Mouse (Mus musculus) small intestine, adult 2 months (tissue): Measurements from ENCODE around the gene Ajuba. TPM values are rescaled to one million over a fixed set of nuclear protein-coding genes. Genes with fewer than 3 reads are reported as not detected.

Experiments used
- H3K27ac ChIP-seq: fragments of 200-500 bp; 2 replicates; pipeline ENCODE4 v1.5.1; 2012; ENCODE audit warnings: low read depth, low read length, control low read depth, inconsistent platforms; ENCODE audit not compliant: insufficient read depth
- H3K27me3 ChIP-seq: fragments of 200-500 bp; 2 replicates; pipeline ENCODE4 v1.6.1; 2012; ENCODE audit warnings: mild to moderate bottlenecking, moderate library complexity, low read length, inconsistent platforms; ENCODE audit not compliant: control insufficient read depth, insufficient read depth
- H3K36me3 ChIP-seq: fragments of 200-500 bp; 2 replicates; pipeline ENCODE4 v1.6.1; 2012; ENCODE audit warnings: mild to moderate bottlenecking, low read length, control low read depth, inconsistent platforms; ENCODE audit not compliant: control insufficient read depth, insufficient read depth
- H3K4me1 ChIP-seq: fragments of 200-500 bp; 2 replicates; pipeline ENCODE4 v1.6.1; 2012; ENCODE audit warnings: low read length, inconsistent platforms, mixed read lengths; ENCODE audit not compliant: control insufficient read depth, insufficient read depth, insufficient read length
- H3K4me3 ChIP-seq: fragments of 200-500 bp; 2 replicates; pipeline ENCODE4 v1.5.1; 2012; ENCODE audit warnings: low read depth, mild to moderate bottlenecking, control low read depth, inconsistent platforms, low read length, moderate library complexity
- CTCF ChIP-seq: fragments of 200-500 bp; IDR thresholded peaks from 2 replicates; pipeline ENCODE4 v1.5.1; 2012; ENCODE audit warnings: low read depth, mild to moderate bottlenecking, control low read depth, inconsistent platforms, low read length, moderate library complexity, mixed read lengths; ENCODE audit not compliant: insufficient replicate concordance, insufficient read length; ENCODE audit errors: extremely low read depth
- POLR2A ChIP-seq: fragments of 200-500 bp; IDR thresholded peaks from 2 replicates; pipeline ENCODE4 v1.6.1; 2012; ENCODE audit warnings: low read depth, mild to moderate bottlenecking, control low read depth, inconsistent platforms, low read length, moderate library complexity
- WGBS: fragments of 180-500 bp; shearing (Covaris S2); methylation state at CpG from one replicate; pipeline ENCODE4 v1.1.7; 2018; 5-methylcytosine and 5-hydroxymethylcytosine counted together
- polyA plus RNA-seq: library from polyadenylated mRNA; depleted of rRNA; stranded (reverse); fragments of >200 nt; gene quantifications from 2 replicates; pipeline ENCODE4 v1.2.3, GENCODE M21; 2012

Ajuba gene
- polyA plus RNA-seq, 1 experiment, result 3.0 TPM

DNA sequence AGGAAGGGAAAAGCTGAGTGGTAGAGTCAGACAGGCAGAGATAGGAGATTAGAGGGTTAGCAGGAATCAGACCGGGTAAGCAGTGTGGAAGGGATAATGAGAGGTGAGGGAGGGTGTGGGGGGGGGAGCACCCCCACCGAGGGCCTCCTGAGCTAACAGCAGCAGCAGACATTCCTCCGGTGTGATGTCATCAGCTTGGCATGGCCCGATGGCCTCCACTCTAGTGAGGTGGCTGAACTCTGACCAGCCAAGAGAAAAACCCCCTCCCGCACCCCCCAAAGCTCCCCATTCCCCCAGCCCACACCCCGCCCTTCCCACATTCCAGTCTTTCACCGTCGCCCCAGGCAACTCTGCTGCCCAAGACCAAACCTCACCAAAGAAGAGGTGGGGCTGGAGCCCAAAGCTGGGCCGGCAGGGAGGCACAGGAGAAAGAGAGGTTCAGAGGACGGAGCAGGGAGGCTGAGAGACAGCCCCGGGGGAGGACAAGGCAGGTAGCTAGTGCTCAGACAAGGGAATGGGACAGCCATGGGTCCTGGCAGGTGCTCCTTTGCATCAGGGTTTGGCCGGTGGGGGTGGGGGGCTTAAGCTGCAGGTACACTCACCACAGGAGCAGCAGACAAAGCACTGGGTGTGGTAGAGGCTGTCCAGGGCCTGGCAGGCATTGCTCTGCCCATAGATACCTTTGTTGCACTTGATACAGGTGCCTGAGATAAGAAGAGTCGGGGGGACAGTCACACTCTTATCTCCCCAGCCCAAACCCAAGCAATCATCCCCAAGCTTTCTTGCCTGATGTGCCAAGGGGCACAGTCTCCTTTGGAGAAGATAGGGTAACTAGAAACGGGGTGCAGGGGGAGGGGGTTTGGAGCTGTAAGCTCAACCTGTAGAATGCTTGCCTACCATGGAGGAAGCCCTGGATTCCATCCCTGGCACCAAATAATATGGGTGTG is 4.3 kb downstream of the Ajuba start:
- peaks cover 22% of the 10 kb centered on the region for H3K27me3 ChIP-seq
- WGBS, result 36% methylated on average over 14 of the region's 14 CpGs
- peaks cover 22% of the 10 kb centered on the region for H3K4me1 ChIP-seq
- H3K4me3 ChIP-seq, result no peak overlapping the region
- H3K36me3 ChIP-seq, result no peaks in the 10 kb centered on the region; the same call in 1 of the 2 replicates
- TF ChIP-seq CTCF (no peak), POLR2A (no peak)
- H3K27ac ChIP-seq, result no peak overlapping the region

DNA sequence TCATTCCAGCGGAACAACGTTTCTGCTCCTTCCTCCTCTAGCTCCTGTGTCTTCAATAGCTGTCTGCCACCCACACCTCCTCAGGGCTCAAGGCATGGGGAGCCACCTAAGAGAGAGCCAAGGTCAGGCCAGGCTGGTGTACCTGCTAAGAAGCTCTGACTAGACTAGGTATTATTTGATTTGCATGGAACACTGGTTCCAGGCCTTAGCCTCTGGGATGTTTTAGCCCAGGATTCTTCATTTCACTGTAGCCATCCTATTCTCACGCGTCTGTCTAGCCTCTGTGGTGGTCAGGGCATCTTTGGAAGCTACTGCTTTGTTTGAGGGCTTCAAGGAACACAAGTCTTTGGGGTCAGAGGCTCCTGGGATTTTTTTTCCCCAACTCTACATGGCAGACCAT is 5.2 kb downstream of the Ajuba start:
- H3K4me3 ChIP-seq, result no peak overlapping the region
- H3K36me3 ChIP-seq, result no peaks in the 10 kb centered on the region; the same call in 1 of the 2 replicates

GRCm38 (mm10) chr14:54569451-54570392 is 7.6 kb downstream of the Ajuba start:
- H3K27ac ChIP-seq, result no peak overlapping the region
- no peaks in the 10 kb centered on the region; the same call in 1 of the 2 replicates for H3K36me3 ChIP-seq
- no peaks in the 10 kb centered on the region for H3K27me3 ChIP-seq
- no peak for TF ChIP-seq POLR2A
- TF ChIP-seq CTCF, result no peak
- H3K4me1 ChIP-seq, result peaks cover 8% of the 10 kb centered on the region; the same call in 1 of the 2 replicates
- WGBS, result 87% methylated on average over 17 of the region's 17 CpGs
- H3K4me3 ChIP-seq, result no peak overlapping the region

More for the DNA sequence above, 5.2 kb downstream of the Ajuba start:
- H3K27ac ChIP-seq, result no peak overlapping the region
- WGBS, result 57% methylated on average over 4 of the region's 4 CpGs
- peaks cover 21% of the 10 kb centered on the region for H3K4me1 ChIP-seq
- TF ChIP-seq CTCF (no peak), POLR2A (no peak)
- peaks cover 20% of the 10 kb centered on the region for H3K27me3 ChIP-seq

DNA sequence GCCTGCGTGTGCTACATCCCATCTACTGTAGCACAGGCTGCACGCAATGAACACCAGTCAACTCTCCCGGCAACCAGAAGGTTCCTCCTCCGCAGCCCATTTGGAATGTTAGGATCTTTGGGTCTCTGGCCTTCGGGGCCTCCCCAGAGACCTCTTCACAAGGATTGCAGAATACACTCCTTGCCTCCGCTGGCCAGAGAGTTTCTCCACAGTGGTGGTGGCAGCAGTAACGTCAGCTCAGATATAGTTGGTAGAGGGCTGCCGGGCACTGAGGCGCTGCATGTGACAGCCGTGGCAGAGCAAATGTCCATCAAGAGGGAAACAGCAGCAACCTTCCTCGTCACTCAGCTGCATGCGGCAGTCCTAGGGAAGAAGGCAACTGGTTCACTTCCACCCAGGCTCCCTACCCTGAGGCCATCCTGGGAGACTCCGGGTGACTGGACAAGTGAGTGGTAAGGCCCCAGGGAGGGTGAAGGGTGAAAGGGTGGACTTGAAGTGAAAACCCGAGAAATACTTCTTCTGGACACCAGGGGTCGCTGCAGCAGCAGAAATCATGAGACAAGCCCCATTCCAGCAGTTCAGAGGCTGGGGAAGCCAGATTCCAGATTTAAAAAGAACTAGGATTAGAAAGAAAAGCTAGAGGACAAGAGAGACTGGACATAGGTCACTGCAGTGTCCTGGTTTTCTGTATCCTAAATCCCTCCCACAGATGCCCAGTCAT is 8.5 kb downstream of the Ajuba start:
- Histone ChIP-seq H3K27ac (no peak overlapping the region), H3K36me3 (no peaks in the 10 kb centered on the region; the same call in 1 of the 2 replicates), H3K27me3 (no peaks in the 10 kb centered on the region), H3K4me3 (no peak overlapping the region), H3K4me1 (peaks cover 4% of the 10 kb centered on the region; the same call in 1 of the 2 replicates)
- 72% methylated on average over 15 of the region's 15 CpGs for WGBS
- TF ChIP-seq CTCF (peak; percentile 85; the same call in 1 of the 2 replicates), POLR2A (no peak)

DNA sequence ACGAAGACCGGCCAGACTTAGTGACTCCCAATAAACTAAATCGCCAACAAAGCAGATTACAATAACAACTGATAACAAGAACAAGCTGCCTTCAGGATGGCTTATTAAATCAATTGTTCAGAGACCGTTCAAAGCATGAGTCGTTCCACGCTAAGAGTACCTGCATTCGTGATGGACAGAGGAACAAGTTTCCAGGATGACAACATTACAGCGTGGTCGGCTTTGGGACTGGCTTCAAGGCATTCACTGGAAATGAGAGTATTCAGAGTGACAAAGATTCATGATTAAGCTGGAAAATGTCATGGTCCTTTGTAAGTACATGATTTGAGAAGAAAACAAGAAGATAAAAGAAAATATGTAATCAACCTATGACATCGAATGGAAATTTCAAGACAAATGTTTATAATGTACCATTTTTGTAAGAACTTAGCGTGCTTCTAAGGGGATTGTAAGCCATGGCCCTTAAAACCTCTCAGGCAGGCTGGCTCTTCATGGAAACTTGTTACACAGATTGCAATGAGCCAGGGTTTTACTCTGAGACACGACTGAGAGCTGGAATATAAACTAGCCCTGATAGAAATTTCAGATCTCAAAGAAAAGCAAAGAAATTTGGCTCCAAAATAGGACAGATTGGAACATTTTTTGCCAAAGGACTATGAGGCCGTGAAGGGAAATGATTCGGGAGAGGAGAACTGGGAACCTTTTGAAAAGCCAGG is 16.7 kb downstream of the Ajuba start:
- 76% methylated on average over 14 of the region's 14 CpGs for WGBS
- Histone ChIP-seq H3K4me3 (no peak overlapping the region), H3K4me1 (no peaks in the 10 kb centered on the region), H3K36me3 (no peaks in the 10 kb centered on the region), H3K27ac (no peak overlapping the region), H3K27me3 (no peaks in the 10 kb centered on the region)
- TF ChIP-seq CTCF (no peak), POLR2A (no peak)

- Histone ChIP-seq H3K4me1 (peaks cover 3% of the 10 kb centered on the region), H3K36me3 (no peaks in the 10 kb centered on the region), H3K27me3 (no peaks in the 10 kb centered on the region), H3K4me3 (no peak overlapping the region), H3K27ac (no peak overlapping the region)
- 60% methylated on average over 8 of the region's 8 CpGs for WGBS
- TF ChIP-seq POLR2A (no peak), CTCF (no peak)
These were observed 20.0 kb downstream of the Ajuba start for GRCm38 (mm10) chr14:54557330-54557729.
